Mouse (Mus musculus) hindbrain, embryonic 14.5 days (tissue): Measurements from ENCODE around the gene Mrps36. TPM values are rescaled to one million over a fixed set of nuclear protein-coding genes. Genes with fewer than 3 reads are reported as not detected.

Experiments
- polyA plus RNA-seq: library from polyadenylated mRNA; unstranded; fragments of >200 nt; fragmentation: Nextera tagmentation; extraction: Ambion mirVana; gene quantifications from 2 replicates; pipeline ENCODE4 v1.2.1, GENCODE M21; 2014

Mrps36 gene
- polyA plus RNA-seq, 1 experiment from 2014 or later: 169 TPM

Other genes starting within 250 kb of the Mrps36 start
- gene Ocln, start 191.9 kb downstream of the Mrps36 start, polyA plus RNA-seq: 11.0 and 13.1 TPM in 2 replicates
- gene Marveld2, start 127.7 kb downstream of the Mrps36 start, polyA plus RNA-seq: 3.0 and 3.8 TPM in 2 replicates
- 314 and 328 TPM in 2 replicates for gene Ak6, start 93.7 kb downstream of the Mrps36 start, polyA plus RNA-seq
- gene Rad17, start 93.6 kb downstream of the Mrps36 start, polyA plus RNA-seq: 16.0 and 19.4 TPM in 2 replicates
- 27.4 and 41.7 TPM in 2 replicates for gene Taf9, start 93.1 kb downstream of the Mrps36 start, polyA plus RNA-seq
- gene Ccdc125, start 74.9 kb downstream of the Mrps36 start, polyA plus RNA-seq: 1.5 and 1.9 TPM in 2 replicates
- gene Cdk7, start 13.7 kb downstream of the Mrps36 start, polyA plus RNA-seq: 37.6 and 42.3 TPM in 2 replicates
- 6.7 and 6.9 TPM in 2 replicates for gene Cenph, start 31.2 kb upstream of the Mrps36 start, polyA plus RNA-seq
- 40.7 and 51.4 TPM in 2 replicates for gene Ccnb1, start 41.9 kb upstream of the Mrps36 start, polyA plus RNA-seq
- 41.8 and 44.5 TPM in 2 replicates for gene Slc30a5, start 88.8 kb upstream of the Mrps36 start, polyA plus RNA-seq